Mouse (Mus musculus): ENCODE results near the gene St8sia6.
"Not testable (repeated sequence)": the region's sequence is repeated elsewhere in the genome, so short reads cannot be mapped to it uniquely, and the experiment has no call there.

Gene St8sia6

DNA sequence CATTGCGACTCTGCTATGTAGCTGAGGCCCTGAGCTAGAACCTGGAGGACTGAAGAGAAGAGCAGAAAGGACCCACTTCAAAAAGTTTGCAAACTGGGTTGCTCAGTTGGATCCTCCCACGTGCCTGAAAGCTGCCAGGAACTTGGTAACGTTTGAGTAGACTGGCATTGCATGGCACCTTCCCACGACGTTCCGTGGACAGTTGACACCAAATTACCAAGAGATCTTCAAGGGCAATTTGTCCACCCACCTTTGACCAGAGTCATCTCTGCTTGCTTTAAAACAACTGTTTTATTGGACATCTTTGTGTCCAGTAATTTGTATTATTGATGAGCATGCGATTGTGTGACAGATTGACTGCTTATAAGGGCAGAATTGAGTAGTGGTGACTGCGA lies at the start of gene St8sia6:
TSS of gene St8sia6 (minus strand) at position 96 of the 395 bp plus-strand sequence.
- no peak for DNase-seq (ENCODE audit: low spot score in 2 of 2)

DNA sequence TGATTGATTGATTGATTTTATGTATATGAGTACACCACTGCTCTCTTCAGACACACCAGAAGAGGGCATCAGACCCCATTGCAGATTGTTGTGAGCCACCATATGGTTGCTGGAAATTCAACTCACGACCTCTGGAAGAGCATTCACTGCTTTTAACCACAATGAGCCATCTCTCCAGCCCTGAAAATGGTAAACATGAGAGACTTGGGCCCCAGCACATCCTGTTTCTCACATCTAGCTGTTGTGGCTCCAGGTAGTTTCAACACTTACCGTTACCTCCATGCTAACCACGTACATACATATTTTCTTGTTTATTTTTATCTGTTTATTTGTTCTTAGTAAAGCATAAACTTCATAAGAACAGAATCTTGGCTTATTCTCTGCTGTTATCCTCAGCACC lies 42.4 kb upstream of the St8sia6 start:
- DNase-seq (ENCODE audit: low spot score in 2 of 2), result no peak

DNA sequence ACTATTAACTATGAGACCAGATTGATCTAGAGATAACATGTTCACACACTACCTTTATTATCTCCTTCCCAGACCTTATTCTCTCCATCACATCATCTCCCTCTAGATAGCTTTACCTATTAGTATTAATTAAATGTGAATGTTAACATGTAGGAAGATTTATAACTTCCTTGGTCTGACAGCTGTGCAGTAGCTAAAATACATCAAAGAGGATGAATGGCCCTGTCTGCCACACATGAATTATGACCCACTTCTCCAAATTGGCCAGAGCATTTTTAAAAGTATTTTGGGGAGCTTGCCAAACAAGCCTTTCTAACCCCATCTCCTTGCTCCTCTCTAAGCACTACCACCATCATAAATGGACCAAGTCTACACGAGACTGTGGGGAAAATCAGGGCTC lies 41.1 kb upstream of the St8sia6 start:
- no peak for DNase-seq (ENCODE audit: low spot score in 2 of 2)

DNA sequence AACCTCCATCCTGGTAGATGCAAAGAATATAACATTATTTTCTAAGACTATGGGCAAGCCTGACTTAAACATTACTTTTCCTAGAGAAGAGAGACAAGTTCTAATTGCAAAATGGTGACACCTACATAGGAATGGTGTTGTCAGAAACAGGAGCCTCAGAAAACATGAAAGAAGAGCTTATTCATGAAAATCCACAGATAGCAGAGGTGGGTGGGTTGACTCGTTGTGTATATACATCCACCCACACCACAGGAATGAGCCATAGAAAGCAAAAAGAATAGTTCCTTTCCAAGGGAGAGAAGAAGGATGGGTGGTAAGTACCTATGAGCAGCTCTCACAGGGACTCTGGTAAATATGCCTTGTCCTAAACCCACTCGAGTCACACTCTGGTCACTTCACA lies 22.8 kb upstream of the St8sia6 start:
- DNase-seq (ENCODE audit: low spot score in 2 of 2), result no peak

DNA sequence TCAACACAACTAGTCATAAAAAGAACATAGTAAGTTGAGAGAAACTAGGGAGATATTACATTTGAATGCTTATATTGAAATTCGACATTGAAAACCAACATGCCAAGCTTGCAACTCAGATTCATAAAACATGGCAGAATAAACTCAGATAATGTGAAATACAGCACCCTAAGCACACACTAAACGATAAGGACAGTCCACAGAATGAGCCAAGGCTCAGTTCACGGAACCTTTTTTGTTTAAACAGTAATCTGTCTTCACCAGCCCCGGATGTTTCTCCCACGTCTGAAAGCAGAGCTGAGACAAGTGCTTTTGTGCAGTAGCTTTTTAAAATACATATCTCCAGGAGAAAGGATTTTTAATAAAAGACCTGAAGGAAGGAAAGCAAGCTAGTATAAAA lies 14.7 kb upstream of the St8sia6 start:
- DNase-seq (ENCODE audit: low spot score in 2 of 2), result no peak

DNA sequence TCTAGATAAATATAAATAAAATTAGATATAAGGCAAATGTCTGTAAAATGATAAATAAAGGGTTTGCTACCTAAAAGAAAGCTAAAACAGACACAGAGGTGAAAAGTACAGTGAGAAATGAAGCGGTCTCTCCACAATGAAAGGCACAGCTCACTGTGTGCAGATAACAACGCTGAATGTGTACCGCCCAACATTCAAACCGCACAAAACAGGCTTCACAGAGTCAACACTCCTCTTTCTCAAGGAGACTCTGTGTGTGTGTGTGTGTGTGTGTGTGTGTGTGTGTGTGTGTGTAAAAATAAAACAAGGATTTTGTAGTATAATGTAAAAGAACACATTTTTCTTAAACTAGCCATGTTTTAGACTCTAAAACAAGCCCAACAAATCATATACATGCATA lies 14.1 kb upstream of the St8sia6 start:
- no peak for DNase-seq (ENCODE audit: low spot score in 2 of 2)

DNA sequence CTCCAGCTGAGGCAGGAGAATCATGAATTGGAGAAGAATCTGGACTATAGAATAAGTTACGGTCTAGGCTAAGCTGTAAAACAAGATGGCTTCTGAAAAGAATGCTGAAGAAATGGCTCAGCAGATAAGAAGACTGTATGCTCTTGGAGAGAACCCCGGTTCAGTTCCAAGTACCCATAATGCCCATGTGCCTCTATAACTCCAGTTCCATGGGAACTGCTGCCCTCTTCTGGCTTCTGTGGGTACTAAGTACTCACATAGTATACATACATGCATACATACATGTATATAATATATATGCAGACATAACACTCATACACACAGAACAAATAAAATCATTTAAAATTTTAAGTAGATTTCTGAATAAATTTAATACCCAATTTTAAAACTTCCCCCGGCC lies 12.3 kb upstream of the St8sia6 start:
- no peak for DNase-seq (ENCODE audit: low spot score in 2 of 2)

DNA sequence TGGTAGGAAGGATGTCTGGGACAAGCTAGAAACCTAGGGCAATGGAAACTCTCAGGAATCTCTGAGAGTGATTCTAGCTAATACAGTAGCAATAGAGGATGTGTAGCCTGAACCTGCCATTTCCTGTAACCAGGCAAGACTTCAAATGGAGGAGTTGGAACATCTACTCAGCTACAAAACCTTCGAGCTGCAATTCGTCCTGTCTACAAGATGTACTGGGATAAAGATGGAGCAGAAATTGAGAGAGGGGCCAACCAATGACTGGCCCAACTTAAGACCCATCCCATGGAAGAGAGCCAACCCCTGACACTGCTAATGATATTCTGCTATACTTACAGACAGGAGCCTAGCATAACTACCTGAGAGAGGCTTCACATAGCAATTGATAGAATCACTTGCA lies 6.8 kb upstream of the St8sia6 start:
- no peak for DNase-seq (ENCODE audit: low spot score in 2 of 2)

DNA sequence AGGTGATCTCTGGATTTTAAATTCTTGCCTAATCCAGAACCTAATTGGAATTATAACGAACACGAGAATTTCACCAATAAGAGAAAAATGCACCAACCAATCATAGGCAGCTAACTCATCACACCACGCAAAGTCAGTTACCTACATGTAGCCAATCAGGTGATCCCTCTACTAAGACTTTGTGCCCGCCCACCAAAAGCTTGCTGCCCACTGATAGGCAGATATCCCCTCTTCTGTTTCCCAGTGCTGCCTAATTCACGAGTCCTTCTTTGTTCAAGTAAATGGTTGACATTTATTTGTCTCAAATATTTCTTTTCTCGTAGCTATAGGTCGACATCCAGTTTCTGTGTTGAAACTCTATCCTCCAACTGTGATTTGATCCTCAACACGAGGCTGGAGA lies 582 bp upstream of the St8sia6 start:
- DNase-seq (ENCODE audit: low spot score in 2 of 2), result no peak

DNA sequence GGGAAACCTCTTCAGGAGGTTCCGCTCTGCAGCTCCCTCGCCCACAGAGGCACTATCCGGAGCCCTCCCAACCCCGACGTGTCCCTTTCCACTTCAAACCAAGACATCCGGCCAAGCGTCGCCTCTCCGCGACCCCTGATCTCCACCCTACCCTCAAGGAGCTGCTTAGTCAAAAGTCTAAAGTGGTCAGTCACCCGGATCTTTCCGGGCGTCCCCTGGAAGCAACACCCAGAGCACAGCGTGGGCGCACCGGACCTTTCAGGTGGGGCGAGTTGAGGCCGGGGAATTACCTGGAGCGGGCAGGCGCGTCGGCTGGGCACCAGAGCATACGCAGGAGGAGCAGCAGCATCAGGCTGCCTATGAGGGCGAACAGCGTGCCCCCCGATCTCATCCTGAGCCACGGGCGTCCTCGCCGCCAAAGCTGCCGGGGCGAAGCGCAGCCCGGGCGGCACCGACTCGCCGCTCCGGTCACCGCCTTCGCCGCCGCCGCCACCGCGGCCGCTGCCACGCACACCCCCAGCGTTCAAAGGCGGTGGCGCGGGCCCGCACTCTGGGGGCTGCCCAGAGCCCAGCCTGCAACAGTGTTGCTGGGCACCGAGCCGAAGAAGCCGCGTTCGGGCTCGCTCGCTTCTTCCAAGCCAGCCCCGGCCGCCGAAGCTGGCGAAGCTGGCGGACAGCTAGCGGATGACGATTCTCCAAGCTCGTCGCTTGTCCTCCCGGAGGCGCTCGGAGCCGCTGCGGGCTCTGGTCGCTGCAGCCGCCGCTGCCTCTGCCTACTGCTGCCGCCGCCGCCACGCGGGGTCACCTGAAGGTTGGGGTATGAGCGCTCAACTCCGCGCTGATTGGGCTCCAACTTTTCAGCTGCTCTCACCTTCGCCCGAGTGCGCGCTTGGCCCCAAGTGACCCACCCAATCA lies 553 bp downstream of the St8sia6 start:
- no peak for DNase-seq (ENCODE audit: low spot score in 2 of 2)

DNA sequence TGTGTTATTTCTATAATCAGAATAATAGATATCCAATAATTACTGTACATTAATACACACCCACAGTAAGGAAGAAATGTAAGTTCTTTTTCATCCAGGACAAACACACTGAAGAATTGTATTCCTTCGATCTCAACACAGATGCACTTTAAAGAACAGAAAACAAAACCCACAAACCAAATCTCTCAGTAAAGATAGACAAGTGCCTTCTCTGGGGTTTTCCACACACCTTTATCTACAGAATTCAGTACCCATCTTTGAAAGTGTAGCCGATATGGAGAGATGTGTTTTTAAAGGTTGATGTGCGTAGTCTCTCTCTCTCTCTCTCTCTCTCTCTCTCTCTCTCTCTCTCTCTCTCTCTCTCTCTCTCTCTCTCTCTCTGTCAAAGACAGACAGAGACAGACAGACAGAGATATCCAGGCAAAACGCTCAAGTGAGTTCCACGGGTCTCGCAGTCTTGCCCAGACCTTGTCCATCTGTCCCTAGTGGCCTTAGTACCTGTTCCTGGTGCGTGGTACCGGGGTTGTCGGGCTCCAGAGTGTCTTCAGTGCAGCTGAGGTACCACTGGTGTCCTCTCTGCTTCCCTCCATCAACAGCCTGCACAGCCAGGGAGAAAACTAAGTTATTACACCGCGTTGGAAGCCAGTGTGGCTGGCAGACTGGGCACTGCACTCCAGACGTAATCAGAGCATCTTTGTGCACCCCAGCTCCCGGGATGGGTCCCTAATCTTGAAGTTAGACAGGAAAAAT lies 1.4 kb downstream of the St8sia6 start:
- DNase-seq (ENCODE audit: low spot score in 2 of 2), result no peak

DNA sequence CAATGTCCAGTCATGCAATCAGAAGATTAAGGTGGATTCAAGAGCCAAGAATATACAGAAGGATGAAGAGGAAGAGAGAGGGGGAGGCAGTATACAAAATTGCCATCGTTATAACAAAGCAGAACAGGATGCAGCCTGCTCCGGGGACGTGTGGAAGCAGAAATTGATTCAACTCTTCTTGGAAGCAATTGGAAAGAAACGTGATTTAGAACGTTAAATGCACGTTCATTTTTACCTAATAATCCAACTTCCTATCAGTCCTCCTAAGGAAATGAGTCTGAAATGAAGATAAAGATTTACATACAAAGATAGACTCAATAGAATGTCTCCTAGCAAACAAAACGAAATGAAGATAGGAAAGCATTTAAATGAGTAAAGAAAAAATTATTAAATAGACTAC lies 2.3 kb downstream of the St8sia6 start:
- DNase-seq (ENCODE audit: low spot score in 2 of 2), result no peak

DNA sequence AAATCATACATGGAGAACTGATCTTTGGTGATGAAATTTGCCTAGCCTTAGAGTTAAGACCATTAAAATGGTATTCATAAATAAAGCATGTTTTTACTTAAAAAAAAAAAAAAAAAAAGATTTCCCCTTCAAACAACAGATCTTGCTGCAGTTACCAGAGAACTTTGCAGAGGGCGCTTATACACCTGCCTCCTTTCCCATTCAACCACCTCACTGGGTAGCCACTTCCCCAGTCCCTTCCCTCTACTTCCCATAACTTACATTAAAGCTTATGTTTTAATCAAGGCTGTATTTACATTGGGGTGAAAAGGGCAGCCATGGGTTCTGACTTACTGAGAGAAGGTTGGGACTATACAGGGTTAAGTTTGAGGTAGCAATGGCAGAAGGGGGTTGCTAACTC lies 4.5 kb downstream of the St8sia6 start:
- no peak for DNase-seq (ENCODE audit: low spot score in 2 of 2)

DNA sequence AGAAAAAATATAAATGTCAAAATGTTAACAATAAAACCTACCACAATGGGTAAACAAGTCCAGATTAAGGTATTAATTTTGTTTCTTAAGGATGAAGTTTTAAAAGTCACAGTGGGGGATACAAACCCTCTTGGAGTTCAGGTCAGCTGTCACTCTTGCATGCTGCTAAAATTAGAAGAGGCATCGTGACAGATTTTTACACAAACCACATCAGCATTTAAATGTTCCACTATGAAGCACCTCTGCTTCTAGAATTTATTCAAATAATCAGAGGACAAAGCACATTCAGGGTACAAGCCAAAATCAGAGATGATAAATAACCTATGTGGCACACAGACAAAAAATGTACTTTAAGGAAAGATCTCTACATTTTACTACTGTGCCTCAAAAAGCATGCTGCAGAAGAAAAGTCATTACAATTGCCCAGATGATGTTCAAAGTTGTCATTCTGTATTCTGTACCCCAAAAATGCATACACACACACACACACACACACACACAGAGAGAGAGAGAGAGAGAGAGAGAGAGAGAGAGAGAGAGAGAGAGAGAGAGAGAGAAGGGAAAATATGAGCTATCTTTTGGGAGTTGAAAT lies 7.2 kb downstream of the St8sia6 start:
- no peak for DNase-seq (ENCODE audit: low spot score in 2 of 2)

DNA sequence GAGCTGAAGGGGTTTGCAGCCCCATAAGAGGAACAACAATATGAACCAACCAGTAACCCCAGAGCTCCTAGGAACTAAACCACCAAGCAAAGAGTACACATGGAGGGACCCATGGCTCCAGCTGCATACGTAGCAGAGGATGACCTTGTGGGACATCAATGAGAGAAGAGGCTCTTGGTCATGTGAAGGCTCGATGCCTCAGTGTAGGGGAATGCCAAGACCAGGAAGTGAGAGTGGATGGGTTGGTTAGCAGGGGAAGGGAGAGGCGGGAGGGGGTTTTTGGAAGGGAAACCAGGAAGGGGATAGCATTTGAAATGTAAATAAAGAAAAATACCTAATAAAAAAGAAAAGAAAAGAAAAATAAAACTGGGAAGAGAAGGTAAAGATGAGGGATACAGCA lies 7.9 kb downstream of the St8sia6 start:
- DNase-seq (ENCODE audit: low spot score in 2 of 2), result not testable (repeated sequence)

DNA sequence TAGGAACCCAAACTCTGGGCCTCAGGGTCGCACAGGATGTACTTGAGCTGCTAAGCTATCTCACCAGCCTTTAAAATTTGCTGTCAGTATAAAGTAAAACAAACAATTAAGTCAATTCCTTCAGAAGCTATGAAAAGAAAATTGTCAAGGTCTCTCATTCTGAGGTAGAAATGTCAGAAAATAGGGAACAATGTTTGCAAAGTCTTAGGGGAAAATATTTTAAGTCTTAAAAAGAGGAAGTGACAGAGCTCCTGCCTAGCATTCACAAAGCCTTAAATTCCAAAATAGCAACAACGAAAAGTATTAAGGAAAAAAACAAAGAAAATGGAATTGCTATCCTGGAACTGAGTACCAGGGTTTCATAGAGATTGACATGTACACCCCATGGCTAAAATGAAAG lies 8.6 kb downstream of the St8sia6 start:
- no peak for DNase-seq (ENCODE audit: low spot score in 2 of 2)

DNA sequence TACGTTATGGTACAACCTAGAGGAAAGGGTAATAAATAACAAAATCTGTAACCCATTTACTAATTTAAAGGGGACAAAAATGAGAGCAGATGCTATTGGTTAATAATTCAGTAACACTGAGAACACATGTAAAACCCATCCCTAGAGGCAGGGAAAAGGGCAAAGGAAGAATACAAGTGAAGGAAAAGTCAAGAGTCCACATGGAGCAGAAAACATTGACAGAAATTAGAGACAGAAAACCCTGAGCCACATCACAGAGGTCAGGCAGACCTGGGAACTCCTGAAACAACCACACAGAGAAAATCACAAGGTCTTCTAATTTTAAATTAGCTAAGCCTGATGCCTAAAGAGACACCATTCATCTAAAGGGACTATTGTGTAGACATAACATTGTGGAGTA lies 9.4 kb downstream of the St8sia6 start:
- DNase-seq (ENCODE audit: low spot score in 2 of 2), result no peak

DNA sequence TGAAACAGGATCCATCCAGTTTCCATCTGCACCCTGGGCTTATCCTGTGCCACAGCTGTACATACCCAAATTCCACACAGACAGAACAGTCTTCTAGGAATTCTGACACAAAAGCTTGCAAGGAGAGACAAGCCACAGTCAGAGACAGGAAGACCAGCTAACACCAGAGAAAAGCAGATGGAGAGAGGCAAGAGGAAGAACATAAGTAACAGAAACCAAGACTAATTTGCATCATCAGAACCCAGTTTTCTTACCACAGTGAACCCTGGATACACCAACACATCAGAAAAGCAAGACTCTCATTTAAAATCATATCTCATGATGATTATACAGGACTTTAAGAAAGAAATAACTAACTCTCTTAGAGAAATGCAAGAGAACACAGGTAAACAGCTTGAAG lies 16.8 kb downstream of the St8sia6 start:
- DNase-seq (ENCODE audit: low spot score in 2 of 2), result no peak

DNA sequence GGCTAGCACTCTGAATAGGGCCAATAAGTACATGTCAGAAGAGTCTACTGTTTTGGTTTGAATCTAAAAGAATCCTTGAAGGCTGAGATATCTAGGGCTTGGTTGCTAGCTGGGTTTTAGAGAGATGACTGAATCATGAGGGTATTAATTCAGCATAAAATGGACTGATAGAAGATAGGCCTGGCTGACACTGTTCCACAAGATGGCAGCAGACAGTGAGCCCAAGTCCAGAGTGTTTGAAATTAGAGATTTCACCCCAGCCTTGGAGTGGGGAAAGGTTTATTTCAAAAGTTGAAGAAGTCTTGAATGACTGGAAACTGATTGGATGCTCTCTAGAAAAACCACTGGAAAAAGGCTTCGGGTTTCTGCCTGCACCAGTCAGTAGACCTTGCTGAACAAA lies 17.4 kb downstream of the St8sia6 start:
- DNase-seq (ENCODE audit: low spot score in 2 of 2), result no peak

DNA sequence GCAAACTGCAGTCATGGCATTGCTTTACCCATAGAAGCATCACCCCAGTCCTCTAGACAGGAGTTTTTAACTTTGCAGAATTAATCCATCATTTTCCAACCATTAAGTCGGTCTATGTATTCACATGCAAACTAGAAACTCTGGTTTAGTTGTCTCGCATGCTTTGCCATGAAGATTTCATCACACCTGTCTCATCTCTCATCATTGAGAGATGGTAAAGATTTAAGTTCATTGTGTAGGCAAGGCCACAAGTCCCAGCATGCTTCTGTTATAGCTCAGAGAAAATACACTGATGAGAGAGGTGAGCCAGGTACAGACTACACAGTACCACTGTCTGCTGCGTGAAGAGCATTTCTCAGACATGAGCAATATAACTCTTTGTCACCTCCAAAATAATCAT lies 18.8 kb downstream of the St8sia6 start:
- DNase-seq (ENCODE audit: low spot score in 2 of 2), result no peak

DNA sequence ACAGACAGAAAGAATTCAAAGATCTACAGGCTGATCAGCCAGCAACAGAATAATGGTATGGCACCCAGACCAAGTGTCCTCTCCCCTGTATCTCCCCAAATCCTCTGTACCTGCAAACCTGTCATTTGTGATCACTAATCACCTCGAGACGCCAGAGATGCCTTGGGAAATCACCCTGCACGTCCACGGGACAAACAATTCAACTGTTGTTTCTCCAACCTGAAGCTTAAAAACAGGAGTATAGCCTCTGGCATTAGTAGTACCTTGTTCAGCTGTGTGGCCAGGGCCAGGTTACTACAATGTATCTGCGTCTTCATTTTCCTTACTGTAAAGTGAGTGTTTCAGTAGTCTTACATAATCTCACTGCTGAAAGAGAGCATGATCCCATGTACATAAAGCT lies 25.3 kb downstream of the St8sia6 start:
- no peak for DNase-seq (ENCODE audit: low spot score in 2 of 2)

DNA sequence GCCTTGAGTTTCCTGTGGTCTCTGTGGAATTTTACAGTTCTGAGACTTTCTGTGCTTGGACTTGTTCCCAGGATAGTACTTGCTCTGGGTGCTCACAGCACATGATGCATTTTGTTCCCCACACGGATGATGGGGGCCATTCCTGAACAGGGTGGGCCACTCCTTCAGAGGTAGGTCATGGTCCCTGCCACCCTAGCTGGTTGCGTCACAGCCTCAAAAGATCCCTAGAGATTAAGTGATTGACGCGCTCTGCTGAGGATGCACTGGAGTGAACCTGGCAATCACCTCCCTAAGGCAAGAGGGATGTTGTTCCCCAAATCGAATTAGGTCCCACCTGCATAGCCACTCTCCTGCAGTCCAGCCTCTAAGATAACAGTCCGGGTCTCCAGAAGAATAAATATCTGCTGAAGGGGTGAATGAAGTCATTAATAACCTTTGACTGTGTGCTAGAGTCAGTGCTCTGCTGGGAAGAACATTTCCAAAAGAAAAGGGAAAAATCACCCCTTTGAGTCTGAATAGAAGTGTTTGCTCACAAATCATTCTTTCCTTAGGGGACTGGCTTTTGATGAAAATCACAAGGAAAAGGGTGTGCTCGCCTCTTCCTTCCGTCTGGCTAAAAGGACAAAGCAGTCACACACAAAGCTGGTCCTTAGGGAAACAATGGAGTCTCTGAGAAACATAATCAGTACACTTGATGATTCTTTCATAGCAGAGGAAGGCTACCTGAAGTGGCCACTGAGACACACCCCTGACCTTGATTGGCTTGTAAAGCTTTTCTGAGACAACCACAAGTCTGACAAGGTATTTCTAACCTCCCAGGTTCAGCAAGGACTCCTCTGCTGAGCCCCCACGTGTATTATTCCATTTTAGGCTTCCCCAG lies 26.1 kb downstream of the St8sia6 start:
- DNase-seq (ENCODE audit: low spot score in 2 of 2), result no peak
